Mouse (Mus musculus) c-Kit-positive CD71-negative TER-119-negative erythroid progenitor cells, embryonic 14.5 days (primary cell): ENCODE results near the gene Aarsd1.
"Not testable (repeated sequence)": the region's sequence is repeated elsewhere in the genome, so short reads cannot be mapped to it uniquely, and the experiment has no call there.

Source experiments
- DNase-seq: peaks from one replicate; pipeline ENCODE4 v3.0.0-alpha.2; 2013; ENCODE audit warnings: low read depth

Gene Aarsd1

GRCm38 (mm10) chr11:101378196-101378595 lies 39.2 kb downstream of the Aarsd1 start:
- not testable (repeated sequence) for DNase-seq

- no peak for DNase-seq
Observed at GRCm38 (mm10) chr11:101374421-101374938, 42.9 kb downstream of the Aarsd1 start.

- DNase-seq = no peak
Observed at GRCm38 (mm10) chr11:101370141-101370540, 47.3 kb downstream of the Aarsd1 start.

GRCm38 (mm10) chr11:101367326-101367935 lies 50.0 kb downstream of the Aarsd1 start, which contains the start of gene G6pc:
Gene G6pc, plus strand, starts transcription at chr11:101367561.
- DNase-seq = no peak

GRCm38 (mm10) chr11:101364531-101364931 lies 52.9 kb downstream of the Aarsd1 start:
- DNase-seq = no peak

GRCm38 (mm10) chr11:101360651-101361113 lies 56.7 kb downstream of the Aarsd1 start:
- no peak for DNase-seq

- no peak for DNase-seq
Observed at GRCm38 (mm10) chr11:101359776-101360175, 57.6 kb downstream of the Aarsd1 start.

- DNase-seq = no peak
Observed at GRCm38 (mm10) chr11:101357505-101358182, 59.8 kb downstream of the Aarsd1 start.
